Mouse (Mus musculus) lung, postnatal 0 days (tissue): ENCODE measurements around the gene Pdk1. TPM values are rescaled to one million over a fixed set of nuclear protein-coding genes. Genes with fewer than 3 reads are reported as not detected.
"Not testable (repeated sequence)": the region's sequence is repeated elsewhere in the genome, so short reads cannot be mapped to it uniquely, and the experiment has no call there.

Experiments used
- ATAC-seq: fragments of 200-750 bp; cut with Nextera tagmentation; 2 replicates; pipeline ENCODE4 v1.8.0; 2017; ENCODE audit warnings: moderate library complexity
- DNase-seq: peaks from one replicate; pipeline ENCODE4 v3.0.0-alpha.2; 2016; ENCODE audit warnings: low spot score
- H3K27ac ChIP-seq: fragments of 300-500 bp; sonication (generic); 2 replicates; pipeline ENCODE4 v1.5.1; 2014; ENCODE audit warnings: antibody characterized with exemption, mild to moderate bottlenecking, low read length, mixed read lengths
- H3K27me3 ChIP-seq: fragments of 300-500 bp; sonication (generic); replicated peaks from 2 replicates; pipeline ENCODE4 v1.6.1; 2014; ENCODE audit warnings: low read length, mixed read lengths; ENCODE audit not compliant: insufficient read depth
- H3K36me3 ChIP-seq: fragments of 300-500 bp; sonication (generic); 2 replicates; pipeline ENCODE4 v1.6.1; 2014; ENCODE audit warnings: low read length, mixed read lengths; ENCODE audit not compliant: insufficient read depth
- H3K4me1 ChIP-seq: fragments of 300-500 bp; sonication (generic); 2 replicates; pipeline ENCODE4 v1.6.1; 2014; ENCODE audit warnings: antibody characterized with exemption, low read depth, low read length, mixed read lengths; ENCODE audit not compliant: insufficient read depth
- H3K4me2 ChIP-seq: fragments of 300-500 bp; sonication (generic); replicated peaks from 2 replicates; pipeline ENCODE4 v1.6.1; 2014; ENCODE audit warnings: low read depth, mild to moderate bottlenecking, low read length, moderate library complexity, mixed read lengths
- H3K4me3 ChIP-seq: fragments of 300-500 bp; sonication (generic); 2 replicates; pipeline ENCODE4 v1.5.1; 2014; ENCODE audit warnings: low read depth, low read length
- H3K9ac ChIP-seq: fragments of 300-500 bp; sonication (generic); replicated peaks from 2 replicates; pipeline ENCODE4 v1.6.1; 2014; ENCODE audit warnings: low read depth, mild to moderate bottlenecking
- H3K9me3 ChIP-seq: fragments of 300-500 bp; sonication (generic); 2 replicates; pipeline ENCODE4 v1.6.1; 2016; ENCODE audit warnings: low read length, mixed read lengths
- CTCF ChIP-seq: IDR thresholded peaks from 2 replicates; pipeline ENCODE4 v1.5.1; 2016; ENCODE audit warnings: antibody characterized with exemption, mild to moderate bottlenecking
- EP300 ChIP-seq: IDR thresholded peaks from 2 replicates; pipeline ENCODE4 v1.6.1; 2016; ENCODE audit warnings: antibody characterized with exemption, mild to moderate bottlenecking, control low read depth
- WGBS: fragments of 180-500 bp; shearing (Covaris S2); extraction: QIAGEN DNeasy Blood & Tissue Kit; methylation state at CpG from one replicate; pipeline ENCODE4 v1.1.7; 2014; 5-methylcytosine and 5-hydroxymethylcytosine counted together
- polyA plus RNA-seq: library from polyadenylated mRNA; unstranded; fragments of >200 nt; fragmentation: Nextera tagmentation; extraction: Ambion mirVana; gene quantifications from 2 replicates; pipeline ENCODE4 v1.2.1, GENCODE M21; 2015

Gene Pdk1
- polyA plus RNA-seq, 1 experiment from 2014 or later = 21.1 TPM

DNA sequence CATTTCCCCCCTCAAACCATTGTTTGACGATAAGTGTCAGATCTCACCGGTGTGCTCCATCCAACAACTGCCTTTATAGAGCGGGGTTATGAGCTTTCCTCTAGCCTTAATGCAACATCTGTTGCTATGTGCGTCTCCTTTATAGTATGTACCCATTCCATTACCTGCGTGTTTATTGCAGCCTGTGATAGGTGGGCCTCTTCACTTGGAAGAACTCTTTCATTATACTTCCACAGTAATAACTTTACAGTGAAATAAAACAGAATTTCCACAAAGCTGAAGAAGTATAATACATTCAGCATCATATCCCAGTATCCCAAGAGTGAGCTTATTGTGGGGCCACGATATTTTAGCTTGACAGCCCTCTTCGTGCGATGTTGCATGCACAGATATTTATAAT, 37.5 kb upstream of the Pdk1 start:
- no peak overlapping the region for H3K9ac ChIP-seq
- no peaks in the 10 kb centered on the region for H3K9me3 ChIP-seq
- no peak overlapping the region for H3K27ac ChIP-seq
- no peaks in the 10 kb centered on the region for H3K4me1 ChIP-seq
- no peak overlapping the region for H3K4me2 ChIP-seq
- ATAC-seq = no peak
- H3K27me3 ChIP-seq = no peaks in the 10 kb centered on the region
- peaks cover 15% of the 10 kb centered on the region; the same call in 1 of the 2 replicates for H3K36me3 ChIP-seq
- TF ChIP-seq EP300 (no peak), CTCF (no peak)
- no peak overlapping the region for H3K4me3 ChIP-seq
- DNase-seq = no peak
- WGBS = 85% methylated on average over 8 of the region's 8 CpGs

DNA sequence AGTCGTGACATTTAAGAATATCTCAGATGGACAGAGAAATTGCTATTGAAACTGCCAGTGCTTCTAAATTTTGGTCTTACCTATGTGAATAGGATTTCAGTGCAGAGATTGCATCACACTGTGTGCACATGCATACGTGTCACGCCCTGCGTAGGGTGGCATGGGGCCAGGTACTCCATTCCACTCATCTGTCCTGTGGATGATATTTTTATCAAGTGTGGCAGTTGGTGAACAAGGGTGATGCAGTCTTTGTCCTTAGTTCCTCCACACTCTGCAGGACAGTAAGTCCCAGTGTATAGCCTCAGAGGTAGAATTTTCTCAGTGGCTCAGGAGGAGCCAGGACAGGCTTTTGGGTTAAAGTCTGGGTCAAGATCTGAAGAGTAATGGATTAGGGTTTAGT, 36.8 kb upstream of the Pdk1 start:
- H3K27ac ChIP-seq = no peak overlapping the region
- no peaks in the 10 kb centered on the region for H3K9me3 ChIP-seq
- no peak overlapping the region for H3K4me2 ChIP-seq
- TF ChIP-seq EP300 = no peak
- TF ChIP-seq CTCF = no peak
- H3K4me3 ChIP-seq = no peak overlapping the region
- H3K4me1 ChIP-seq = no peaks in the 10 kb centered on the region
- no peak for ATAC-seq
- no peak for DNase-seq
- H3K36me3 ChIP-seq = peaks cover 20% of the 10 kb centered on the region; the same call in 1 of the 2 replicates
- 77% methylated on average over 4 of the region's 4 CpGs for WGBS
- no peak overlapping the region for H3K9ac ChIP-seq
- no peaks in the 10 kb centered on the region for H3K27me3 ChIP-seq

DNA sequence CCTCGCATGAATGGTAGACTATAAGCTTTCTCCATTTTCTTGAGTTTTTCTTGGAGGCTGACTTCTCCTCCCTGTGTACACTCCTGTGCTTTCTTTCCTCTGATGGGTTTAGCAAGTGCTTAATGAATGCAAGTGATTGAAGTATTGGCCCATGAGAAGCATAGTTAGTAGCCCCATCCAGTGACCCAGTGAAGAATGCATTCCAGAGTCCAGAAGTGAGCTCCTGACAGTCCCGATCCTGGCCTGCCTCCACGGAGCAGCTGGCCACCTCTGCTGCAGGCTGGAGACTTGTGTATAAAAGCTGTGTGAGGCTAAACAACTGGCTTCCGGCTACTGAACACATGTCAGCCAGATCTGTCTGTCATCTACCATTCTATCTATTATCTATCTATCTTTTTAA, 35.8 kb upstream of the Pdk1 start:
- no peaks in the 10 kb centered on the region for H3K9me3 ChIP-seq
- TF ChIP-seq EP300 = no peak
- no peak for TF ChIP-seq CTCF
- no peaks in the 10 kb centered on the region for H3K27me3 ChIP-seq
- peaks cover 21% of the 10 kb centered on the region; the same call in 1 of the 2 replicates for H3K36me3 ChIP-seq
- no peaks in the 10 kb centered on the region for H3K4me1 ChIP-seq
- ATAC-seq = no peak
- no peak overlapping the region for H3K9ac ChIP-seq
- H3K4me2 ChIP-seq = no peak overlapping the region
- 38% methylated on average over 4 of the region's 4 CpGs for WGBS
- DNase-seq = no peak
- H3K27ac ChIP-seq = no peak overlapping the region
- no peak overlapping the region for H3K4me3 ChIP-seq

DNA sequence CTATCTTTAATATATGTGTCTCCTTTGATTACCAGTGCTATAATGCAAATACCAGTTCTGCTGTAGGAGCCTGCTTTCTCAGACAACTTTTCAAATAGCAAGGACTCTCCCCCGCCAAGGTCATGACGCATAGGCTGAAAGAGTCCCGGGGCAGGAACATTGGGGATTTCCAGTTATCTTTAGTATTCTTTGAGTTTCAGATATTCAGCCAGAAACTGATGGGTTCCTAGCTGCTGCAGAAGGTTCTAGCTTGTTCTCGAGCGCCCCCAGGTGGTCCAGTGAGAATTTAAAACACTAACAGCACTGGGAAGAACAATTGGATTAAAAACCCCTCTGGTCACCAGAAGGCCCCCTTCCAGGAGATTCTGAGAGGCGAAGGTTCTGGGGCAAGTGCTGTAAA, 35.2 kb upstream of the Pdk1 start:
- ATAC-seq = no peak
- peaks cover 17% of the 10 kb centered on the region; the same call in 1 of the 2 replicates for H3K36me3 ChIP-seq
- H3K4me1 ChIP-seq = no peaks in the 10 kb centered on the region
- H3K27ac ChIP-seq = no peak overlapping the region
- peak; percentile 73 for TF ChIP-seq CTCF
- TF ChIP-seq EP300 = no peak
- H3K4me3 ChIP-seq = no peak overlapping the region
- H3K9ac ChIP-seq = no peak overlapping the region
- no peak overlapping the region for H3K4me2 ChIP-seq
- H3K9me3 ChIP-seq = no peaks in the 10 kb centered on the region
- DNase-seq = peak; percentile 63
- WGBS = 24% methylated on average over 6 of the region's 6 CpGs
- H3K27me3 ChIP-seq = no peaks in the 10 kb centered on the region

GRCm38 (mm10) chr2:71843316-71843715, 29.7 kb upstream of the Pdk1 start:
- Histone ChIP-seq H3K4me1 (no peaks in the 10 kb centered on the region), H3K27ac (no peak overlapping the region), H3K9me3 (no peaks in the 10 kb centered on the region), H3K4me2 (no peak overlapping the region), H3K27me3 (no peaks in the 10 kb centered on the region), H3K9ac (no peak overlapping the region), H3K36me3 (peaks cover 17% of the 10 kb centered on the region), H3K4me3 (no peak overlapping the region)
- no peak for TF ChIP-seq EP300
- TF ChIP-seq CTCF = no peak
- WGBS = 69% methylated on average over 9 of the region's 9 CpGs
- peak; percentile 18 for DNase-seq
- no peak for ATAC-seq

DNA sequence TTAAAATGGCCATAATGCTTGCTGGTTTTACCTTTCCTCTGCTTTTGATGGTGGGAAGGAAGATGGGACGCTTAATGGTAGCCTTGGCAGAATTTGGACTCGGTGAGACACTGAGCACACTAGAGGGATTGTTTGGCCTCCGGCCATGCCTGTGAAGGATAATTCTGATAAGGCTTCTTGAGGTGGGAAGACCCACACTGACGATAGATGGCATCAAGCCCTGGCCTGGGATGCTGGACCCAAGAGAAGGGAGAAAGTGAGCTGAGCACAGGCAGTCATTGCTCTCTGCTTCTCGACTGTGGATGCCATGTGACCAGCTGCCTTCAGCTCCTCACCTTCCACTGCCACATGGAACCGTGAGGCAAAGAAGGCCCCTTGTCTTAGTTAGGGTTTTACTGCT, 28.1 kb upstream of the Pdk1 start:
- Histone ChIP-seq H3K4me2 (no peak overlapping the region), H3K4me1 (no peaks in the 10 kb centered on the region), H3K9ac (no peak overlapping the region), H3K36me3 (peaks cover 15% of the 10 kb centered on the region; the same call in 1 of the 2 replicates), H3K9me3 (no peaks in the 10 kb centered on the region), H3K27ac (no peak overlapping the region), H3K4me3 (no peak overlapping the region), H3K27me3 (no peaks in the 10 kb centered on the region)
- ATAC-seq = no peak
- WGBS = 88% methylated on average over 6 of the region's 6 CpGs
- TF ChIP-seq EP300 (no peak), CTCF (no peak)
- DNase-seq = no peak

- 10% methylated on average over 6 of the region's 8 CpGs for WGBS
- DNase-seq (peak; percentile 33), ATAC-seq (peak; percentile 61)
- H3K27ac ChIP-seq, H3K36me3 ChIP-seq, H3K9me3 ChIP-seq, H3K4me2 ChIP-seq, H3K9ac ChIP-seq, H3K4me3 ChIP-seq, H3K27me3 ChIP-seq, H3K4me1 ChIP-seq: not testable (repeated sequence)
- TF ChIP-seq CTCF = peak; percentile 67
Measured at GRCm38 (mm10) chr2:71852161-71852560, 20.9 kb upstream of the Pdk1 start.
